Mouse (Mus musculus) layer of hippocampus, postnatal 25 days (tissue): ENCODE data around the gene Ipcef1. TPM values are rescaled to one million over a fixed set of nuclear protein-coding genes. Genes with fewer than 3 reads are reported as not detected.
"Not testable (repeated sequence)": the region's sequence is repeated elsewhere in the genome, so short reads cannot be mapped to it uniquely, and the experiment has no call there.

Experiments
- DNase-seq, 2 experiments: peaks; one replicate each; pipeline ENCODE4 v3.0.0; 2022; ENCODE audit warnings: mixed read lengths in 2 of 2, low spot score in 1 of 2; ENCODE audit errors: extremely low spot score in 1 of 2
- total RNA-seq, 2 experiments: library from RNA; stranded (reverse); gene quantifications; 2 replicates each; pipeline ENCODE4 v1.2.3; 2021

Gene Ipcef1
- total RNA-seq, 2 experiments from 2014 or later: 15.3 to 19.5 TPM

DNA sequence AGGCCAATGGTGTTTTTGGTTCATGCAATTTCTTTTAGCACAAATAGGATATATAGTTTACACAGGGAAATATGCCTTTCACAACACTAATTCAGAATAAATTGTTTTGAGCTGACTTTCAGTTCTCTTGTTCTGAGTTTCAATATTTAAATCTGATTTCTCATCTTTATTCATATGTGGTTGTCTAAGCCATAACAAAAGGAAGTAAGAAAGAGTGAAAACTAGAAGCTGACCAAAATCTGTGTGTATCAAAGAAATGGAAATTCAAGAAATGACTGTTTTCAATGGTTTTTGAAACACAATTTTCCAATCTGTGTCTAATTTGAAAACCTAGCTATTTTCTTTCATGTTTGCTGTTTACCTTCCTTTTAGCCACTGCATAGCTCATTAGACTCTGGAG lies 11.2 kb downstream of the Ipcef1 start:
- no peak for DNase-seq

DNA sequence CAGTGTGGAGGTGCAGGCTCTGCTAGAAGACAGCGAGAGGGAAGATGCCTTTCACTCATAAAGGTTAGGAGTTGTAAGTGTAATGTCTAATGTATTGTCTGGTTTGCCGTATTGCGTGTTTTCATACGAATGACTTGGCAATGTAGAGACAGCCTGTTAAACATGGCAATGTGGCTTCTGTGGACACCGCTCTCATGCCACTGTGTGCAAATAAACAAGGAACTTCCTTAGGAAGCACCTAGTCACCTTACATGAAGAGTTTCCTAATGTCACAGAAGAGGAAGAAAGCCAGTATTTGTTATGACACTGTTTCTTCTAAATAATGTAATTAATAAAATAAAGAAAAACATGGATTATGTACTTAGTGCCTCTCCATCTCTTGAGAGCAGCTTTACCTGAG lies 15.1 kb downstream of the Ipcef1 start:
- no peak for DNase-seq

DNA sequence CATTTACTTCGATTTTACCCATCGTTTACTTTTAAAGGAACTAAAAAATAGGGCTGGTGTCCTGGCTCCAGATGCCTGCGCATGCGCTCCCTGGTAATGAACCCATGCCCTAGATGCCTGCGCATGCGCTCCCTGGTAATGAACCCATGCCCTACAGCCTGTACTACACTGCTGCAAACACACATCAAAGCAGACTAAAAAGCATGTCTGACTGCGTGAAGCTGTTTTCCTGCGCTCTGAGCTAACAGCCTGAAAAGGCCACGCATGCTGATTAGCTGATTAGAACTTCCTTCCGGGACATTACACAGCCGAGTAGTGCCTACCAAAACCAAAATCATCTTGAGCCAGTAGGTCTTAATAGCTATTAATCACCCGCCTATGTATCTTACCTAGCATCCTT lies 16.7 kb downstream of the Ipcef1 start:
- no peak for DNase-seq

DNA sequence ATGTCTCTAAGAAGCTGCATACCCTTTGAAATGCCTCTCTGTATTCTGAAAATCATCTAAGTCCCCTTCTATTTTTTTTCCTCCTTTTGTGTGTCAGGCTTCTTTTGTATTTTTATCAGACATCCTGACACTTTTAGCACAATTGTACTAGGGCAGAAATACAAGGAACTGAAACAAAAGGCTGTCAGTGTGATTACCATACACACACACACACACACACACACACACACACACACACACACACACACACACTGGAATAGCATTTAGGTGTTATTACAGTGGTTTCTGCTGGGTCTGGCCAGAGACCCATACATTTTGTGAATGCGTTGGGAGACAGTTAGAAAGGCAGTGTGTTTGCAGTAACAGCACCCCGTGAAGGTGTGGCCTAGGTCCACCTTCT lies 18.8 kb downstream of the Ipcef1 start:
- DNase-seq: no peak

DNA sequence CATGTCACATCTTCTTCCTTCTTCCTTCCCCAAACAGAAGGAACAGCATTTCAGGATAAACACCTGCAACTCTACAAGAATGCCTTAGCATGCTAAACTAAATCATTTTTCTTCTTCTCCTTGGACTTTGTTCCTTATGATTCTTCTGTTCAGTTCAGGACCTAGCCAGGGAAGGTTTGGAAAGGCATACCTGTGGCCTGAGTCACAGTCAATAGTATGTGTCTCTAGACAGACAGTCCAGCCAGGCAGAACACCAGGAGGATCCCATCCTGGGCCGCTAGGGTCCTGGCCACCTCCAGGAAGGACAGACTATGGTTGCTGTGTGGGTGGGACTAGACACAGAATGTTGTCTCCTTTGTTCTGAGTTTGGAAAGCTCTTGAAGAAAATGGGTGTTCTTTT lies 27.2 kb downstream of the Ipcef1 start:
- DNase-seq: no peak

DNA sequence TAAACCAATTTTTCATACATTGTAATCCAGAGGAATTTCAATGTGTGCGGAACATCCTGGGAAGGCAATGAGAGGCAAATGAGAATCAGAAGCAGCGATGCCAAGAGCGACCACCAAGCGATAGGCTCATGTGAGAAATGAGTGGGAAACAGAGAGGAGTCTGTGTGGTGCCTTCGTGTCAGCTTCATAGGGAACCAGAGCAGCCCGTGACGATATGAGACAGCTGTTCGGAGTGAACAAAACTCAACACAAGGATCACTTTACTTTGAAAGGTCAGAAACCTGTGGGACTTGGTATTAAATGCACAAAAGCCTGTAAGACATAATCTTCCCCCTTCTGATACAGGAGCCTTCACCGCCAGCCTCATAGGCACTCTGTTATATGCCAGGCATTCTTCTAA lies 31.7 kb downstream of the Ipcef1 start:
- DNase-seq: no peak

DNA sequence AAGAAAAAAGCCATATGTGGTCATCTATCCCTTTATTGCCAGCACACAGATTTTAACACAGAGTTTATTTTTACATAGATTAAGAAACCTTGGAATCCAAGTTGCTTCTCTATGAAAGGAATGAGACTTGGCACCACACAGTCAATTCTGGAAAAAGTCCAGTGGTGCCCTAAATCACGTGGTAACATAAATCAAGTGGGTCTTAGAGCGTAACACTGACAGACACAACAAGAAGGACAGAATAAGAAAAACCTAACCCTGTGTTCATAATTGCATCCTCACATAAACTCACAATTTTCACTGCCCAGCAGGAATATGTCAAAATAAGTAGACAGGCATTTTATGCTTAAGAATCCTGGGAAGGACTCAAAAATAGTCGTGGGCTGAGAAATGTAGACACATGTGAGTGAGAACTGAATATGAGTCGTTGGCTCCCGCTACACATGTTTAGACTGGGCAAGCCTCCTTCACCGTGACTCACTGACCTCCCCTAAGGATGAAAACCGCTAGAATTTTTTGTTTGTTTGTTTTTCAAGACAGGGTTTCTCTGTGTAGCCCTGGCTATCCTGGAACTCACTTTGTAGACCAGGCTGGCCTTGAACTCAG lies 32.4 kb downstream of the Ipcef1 start:
- no peak for DNase-seq

DNA sequence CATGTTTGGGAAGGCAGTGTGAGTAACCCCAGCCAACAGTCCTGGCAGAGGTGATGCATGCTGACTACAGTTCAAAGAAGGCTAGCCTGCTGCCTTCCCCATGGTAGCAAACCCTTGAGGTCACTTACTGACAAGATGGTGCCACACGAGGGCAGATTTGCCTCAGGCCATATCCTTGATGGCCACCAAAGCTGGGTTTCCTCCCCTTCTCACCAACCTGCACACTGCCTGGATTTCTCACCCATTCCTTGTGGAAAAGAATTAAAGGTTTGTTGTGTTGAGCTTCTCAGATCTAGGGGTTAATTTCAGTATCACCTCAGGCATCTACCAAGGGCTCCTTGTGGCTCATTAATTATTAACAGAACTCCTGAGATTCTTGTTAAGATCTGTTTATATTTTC lies 37.1 kb downstream of the Ipcef1 start:
- no peak for DNase-seq

DNA sequence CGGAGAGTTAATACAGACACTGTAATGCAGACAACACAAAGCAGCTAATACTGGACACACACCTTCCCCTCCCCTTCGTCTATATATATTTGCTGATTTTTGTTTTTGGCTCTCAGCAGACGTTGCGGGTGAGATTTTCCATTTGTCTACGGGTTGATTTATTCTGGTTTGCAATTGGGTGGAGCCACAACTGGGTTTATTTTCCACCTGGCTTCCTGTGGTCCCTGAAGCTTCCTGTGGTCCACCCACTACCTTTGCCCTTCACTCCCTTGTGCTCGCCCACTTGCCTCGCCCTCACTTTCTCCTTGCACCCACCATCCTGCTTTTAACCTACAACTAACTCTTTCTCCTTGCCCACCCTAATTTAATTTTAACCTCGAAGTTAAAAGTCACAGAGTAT lies 41.7 kb downstream of the Ipcef1 start:
- DNase-seq: no peak

DNA sequence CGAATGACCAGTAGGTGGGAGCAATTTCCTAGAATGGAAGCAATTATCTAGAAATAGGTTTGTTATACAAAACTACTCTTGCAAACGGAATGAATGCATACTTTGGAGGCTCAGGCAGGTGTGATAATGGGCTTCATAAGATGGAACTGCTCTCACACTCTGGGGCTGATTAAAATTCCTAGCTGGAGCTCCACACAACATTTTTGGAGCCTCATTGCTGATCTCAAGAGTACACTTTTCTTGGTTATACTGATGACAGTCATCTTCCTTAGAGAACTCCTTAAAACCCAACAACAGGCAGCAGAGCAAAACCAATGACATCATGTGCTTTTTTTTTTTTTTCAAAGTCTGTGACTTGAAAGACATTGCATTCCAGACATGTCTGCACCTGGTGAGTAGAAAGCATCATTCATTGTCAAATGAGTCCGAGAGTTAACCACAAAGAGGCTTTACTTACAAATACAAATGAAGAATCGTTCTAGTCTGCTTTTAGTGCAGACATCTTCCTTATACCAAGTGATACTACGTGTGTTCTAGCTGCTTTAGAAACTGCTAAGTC lies 47.2 kb downstream of the Ipcef1 start:
- DNase-seq: no peak

DNA sequence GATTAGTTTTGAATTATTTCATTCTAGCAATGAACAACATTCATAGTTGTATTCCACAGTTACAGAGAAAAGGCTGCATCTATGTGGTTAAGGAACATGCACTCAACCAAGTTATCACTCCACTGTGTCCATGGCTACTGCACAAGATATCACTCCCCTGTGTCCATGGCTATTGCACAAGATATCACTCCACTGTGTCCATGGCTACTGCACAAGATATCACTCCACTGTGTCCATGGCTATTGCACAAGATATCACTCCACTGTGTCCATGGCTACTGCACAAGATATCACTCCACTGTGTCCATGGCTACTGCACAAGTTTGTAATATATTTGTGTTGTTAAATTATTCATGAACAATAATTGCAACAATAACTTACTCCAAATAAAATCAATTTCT lies 48.4 kb downstream of the Ipcef1 start:
- DNase-seq: not testable (repeated sequence)

DNA sequence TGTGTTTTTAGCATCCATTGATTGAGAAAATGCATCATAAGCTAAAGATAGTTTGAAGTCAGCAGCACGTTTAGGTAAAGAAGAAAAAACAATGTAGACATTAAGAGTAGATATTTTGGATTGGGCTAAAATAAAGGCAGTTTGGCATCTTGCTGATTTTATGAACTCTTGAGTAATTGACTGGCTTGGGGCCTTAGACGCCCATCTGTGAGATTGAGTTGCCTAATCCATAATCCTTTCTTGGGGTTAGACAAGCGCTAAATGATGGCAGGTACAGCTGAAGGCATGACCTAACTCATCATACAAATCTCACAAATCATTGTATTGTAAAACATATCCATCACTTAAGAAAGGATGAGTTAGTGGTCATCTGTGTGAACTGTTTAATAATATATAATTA lies 52.9 kb downstream of the Ipcef1 start:
- DNase-seq: no peak

DNA sequence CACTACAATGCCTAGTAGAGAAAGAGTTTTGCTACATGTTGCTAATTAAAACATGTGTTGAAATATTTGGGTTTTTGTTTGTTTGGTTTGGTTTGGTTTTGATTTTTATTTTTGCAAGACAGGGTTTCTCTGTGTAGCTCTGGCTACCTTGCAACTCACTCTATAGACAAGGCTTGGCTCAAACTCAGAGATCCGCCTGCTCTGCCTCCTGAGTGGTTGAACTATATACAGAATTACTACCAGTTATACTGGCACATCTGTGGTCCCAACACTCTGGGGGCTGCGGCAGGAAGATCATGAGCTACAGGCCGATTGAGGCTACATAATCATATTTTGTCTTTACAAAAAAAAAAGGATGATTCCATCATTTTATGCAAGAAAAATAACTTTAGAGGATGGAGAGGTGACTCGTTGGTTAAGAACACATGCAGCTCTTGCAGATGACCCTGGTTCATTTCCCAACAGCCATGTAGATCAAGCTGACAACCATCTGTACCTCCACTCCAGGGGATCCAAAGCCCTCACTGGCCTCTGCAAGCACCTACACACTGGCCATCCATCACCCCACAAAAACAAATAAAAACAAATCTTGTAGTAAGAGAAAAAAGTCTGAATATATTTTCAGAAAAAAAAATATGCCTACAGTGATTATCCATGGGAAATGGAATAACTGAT lies 53.6 kb downstream of the Ipcef1 start:
- DNase-seq: no peak

DNA sequence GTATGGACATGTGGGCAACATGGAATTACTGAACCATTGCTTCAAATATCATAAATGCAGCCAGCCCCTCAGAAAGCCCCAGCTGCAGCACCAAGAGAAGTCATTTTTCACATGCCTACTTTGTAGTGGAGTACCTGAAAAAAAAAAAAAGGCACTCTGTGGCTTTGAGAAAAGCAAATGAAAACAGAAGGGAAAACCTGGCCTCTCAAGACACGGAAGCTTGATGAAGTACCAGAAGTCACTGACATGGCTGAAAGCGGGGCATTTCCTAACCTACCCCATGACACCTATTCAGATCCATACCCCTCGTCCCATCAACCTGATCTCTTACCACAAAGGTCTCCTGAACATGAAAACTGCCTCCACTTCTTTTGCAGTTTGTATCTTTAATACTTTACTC lies 55.4 kb downstream of the Ipcef1 start:
- DNase-seq: no peak

DNA sequence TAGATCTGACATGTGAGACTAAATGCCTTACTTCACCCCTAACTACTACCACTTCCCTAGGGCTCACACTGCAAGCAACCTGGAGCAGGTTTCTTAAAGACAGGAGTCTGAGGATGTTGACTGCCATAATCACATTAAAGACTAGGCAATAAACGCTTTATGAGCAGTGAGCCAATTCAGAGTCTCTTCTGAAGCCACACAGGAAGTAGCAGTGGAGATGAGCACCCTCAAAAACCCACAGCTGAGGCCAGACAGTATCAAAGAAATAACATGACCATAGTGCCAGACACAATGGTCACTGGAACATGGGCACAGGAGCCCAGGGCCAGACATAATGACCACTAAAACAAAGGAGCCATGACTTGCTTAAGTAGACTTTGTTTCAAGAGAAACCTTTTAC lies 63.7 kb downstream of the Ipcef1 start:
- DNase-seq: no peak

DNA sequence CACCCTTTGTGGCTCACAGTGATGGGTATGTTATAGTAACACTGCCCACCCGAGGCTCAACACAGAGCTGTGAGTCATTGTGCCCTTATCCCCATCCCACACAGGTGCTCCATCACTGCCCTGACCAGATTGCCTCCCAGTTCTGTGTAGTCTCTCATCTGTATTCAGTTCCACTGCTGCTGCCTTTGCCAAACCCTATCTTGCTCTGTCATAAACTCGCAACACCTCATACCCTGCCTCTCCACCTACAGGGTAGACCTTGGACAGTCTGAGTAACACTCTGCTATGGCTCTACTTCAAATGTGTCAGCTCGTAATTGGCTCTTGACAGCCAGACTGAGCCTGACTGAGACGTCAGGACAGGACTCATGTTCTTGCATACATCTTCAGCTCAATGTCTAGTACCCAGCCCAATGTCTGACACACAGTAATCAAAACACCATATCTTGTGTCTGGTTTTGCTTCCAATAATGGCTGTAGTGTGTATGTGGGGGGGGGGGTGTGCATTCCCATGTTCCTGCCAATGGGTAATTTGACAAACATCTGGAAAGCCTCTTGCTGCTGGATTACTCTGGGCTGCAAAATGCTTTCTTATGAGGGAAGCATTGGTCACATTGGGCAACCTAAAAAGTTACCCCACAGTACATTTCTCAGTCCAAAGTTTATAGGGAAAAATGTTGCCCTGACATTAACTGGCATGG lies 64.7 kb downstream of the Ipcef1 start:
- no peak for DNase-seq

DNA sequence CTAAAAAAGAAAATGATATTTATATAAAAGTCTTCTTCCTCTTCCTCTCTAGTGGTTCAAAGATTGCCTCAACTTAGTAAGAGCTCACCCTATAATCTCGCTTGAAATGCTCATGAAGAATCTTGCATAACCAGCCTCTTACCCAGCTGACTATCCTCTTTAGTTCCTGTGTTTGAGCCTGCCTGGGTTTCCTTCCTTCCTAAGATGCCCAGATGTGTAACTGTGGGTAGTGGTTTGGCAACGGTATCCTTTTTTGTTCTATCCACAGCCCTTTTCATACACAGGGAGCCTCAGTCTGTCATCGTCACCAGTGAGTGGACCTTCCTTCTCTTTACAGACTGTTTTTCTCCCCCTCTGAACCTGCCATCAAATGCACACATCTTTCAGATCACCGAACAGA lies 66.0 kb downstream of the Ipcef1 start:
- DNase-seq: no peak

DNA sequence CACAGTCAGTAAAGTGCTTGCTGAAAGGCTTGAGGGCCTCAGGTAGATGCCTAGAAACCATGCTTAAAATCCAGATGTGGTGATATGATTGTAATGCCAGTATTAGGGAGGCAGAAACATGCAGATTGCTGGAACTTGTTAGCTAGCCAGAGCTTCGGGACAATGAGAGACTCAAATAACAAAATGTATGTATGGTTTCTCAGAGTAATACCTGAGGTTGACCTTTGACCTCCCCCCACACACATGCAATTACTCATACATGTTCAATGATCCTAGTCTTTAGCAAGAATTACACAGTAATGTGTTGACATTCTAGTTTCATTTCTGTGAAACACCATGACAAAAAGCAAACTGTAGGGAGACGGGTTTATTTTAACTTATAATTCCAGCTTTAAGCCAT lies 68.8 kb downstream of the Ipcef1 start:
- DNase-seq: no peak

DNA sequence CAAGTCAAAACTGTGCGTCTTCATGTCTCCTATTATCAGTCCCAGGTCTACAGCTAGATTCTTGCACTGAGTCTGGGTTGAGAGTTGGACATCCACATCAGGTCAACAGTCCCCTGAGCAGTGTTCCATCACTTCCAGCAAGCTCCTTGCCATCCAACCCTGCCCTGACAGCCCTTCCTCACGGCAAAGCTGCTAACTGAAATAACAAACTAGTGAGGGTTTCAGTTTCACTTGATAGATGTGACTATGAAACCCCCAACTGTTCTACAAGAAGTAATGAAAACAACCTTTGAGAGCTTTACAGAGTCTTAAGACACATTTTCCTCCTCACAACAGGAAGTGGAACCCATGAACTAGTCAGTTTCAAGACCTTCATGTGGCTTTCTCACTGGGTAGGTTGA lies 69.5 kb downstream of the Ipcef1 start:
- DNase-seq: no peak

DNA sequence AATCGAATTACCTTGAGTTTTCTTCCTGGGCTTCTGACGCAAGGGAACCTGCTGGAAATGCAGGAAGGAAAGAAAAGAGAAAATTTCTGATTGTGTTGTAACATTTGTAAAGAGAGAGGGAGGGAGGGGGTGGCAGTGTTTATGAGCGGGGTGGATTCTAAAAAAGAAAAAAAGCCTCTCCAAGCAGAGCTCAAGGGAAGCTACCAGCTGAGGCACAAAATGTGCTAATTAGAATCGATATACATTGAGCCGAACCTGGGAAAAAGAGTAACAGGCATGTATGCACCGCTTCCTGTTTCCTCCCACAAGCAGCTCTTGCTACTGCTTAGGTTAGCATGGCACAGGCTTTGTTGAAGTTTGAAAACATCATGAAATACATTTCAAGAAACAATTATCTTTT lies 72.0 kb downstream of the Ipcef1 start:
- no peak for DNase-seq

DNA sequence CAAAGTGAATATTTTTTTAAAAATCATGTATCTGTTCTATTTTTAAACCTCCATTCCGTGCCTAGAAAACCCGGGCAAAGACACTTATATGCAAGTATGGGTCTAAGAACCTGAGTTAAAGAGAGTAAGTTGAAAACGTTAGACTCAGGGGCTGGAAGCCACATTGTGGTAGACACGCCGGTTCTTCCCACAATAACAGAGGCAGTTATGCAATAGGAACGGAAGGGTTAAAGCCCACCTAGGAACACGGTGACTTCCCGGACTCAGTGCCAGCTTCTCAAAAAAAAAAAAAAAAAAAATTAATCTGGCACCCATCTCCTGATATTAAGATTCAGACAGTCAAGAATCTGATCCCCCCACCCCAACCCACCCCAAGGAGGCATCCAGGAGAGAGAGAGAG lies 72.5 kb downstream of the Ipcef1 start:
- no peak for DNase-seq

DNA sequence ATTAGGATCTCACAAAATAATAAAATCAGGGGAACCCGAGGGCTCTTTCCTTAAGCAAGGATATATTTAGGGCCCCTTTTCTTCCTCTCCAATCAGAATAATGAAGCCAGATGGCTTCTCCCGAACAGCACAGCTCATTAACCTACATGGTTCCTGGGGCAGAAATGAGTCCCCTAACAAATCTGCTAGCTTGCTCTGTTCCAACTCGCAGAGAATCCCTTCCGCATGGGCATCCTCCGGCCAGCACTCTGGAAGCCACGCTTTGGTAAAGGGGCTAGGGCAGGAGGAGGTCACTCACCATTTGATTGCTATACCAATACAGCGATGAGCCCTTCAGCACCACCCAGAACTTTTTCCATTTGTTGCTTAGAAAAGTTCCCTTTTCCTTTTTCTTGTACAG lies 73.1 kb downstream of the Ipcef1 start:
- peak in 1 of 2 experiments; percentile 11 for DNase-seq
